7 mouse cellular contexts compared by ENCODE assay signal in the genomic region with DNA sequence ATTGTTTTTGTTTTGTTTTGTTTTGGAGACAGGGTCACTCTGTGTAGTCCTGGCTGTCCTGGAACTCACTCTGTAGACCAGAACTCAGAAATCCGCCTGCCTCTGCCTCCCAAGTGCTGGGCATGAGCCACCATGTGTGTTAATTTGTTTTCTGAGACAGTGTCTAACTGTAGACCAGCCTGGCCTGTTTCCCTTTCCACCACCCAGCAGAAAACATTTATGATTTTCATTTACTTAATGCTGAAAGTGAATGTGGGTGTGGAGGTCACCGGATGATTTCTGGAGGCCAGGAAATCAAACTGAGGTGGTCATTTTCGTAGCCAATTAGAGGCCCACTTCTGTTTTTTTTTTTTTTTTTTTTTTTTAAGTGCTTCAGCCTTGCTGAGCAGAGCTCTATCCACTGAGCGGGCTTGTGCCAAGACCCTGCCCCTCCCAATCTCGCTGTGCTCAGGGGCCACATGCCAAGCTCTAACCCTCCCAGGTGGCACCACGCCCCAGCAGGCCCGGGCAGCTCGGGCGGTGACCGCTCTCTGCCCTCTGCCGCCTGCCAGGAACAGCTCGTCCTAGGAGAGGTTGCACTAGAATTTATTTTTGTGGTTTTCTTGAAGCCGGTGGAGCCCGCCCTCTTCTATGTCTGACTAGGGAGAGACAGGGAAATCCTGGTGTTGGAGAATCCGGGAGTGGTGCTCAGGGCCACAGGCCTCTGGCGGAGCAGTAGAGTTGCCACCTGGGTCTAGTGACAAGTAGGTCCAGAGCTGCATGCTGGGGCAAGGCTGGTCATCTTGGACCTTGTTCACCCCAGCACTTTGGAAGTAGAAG. TPM values are rescaled to one million over a fixed set of nuclear protein-coding genes. Genes with fewer than 3 reads are reported as not detected.
DNase-seq lines count a peak whose midpoint lies in the region; ATAC-seq and TF ChIP-seq lines count a peak whose summit lies in the region.

No protein-coding gene starts in this region.

- H3K9ac ChIP-seq in heart, embryonic 15.5 days = peak overlapping the region; percentile 43; the same call in 1 of the 2 replicates
- peak overlapping the region; percentile 24; the same call in 1 of the 2 replicates for H3K9ac ChIP-seq in kidney, postnatal 0 days (ENCODE audit: low read depth, low read length)

- ATAC-seq in erythroblast, adult 5-6 weeks (replicated peaks; ENCODE audit: low FRiP score, poor library complexity, severe bottlenecking) = peak; percentile 76
- peak; percentile 78 for ATAC-seq in heart, embryonic 15.5 days (replicated peaks; ENCODE audit: insufficient number of reproducible peaks, insufficient read depth, low FRiP score, low read depth)
- peak; percentile 77 for ATAC-seq in kidney, postnatal 0 days (replicated peaks; ENCODE audit: low FRiP score, low read depth)

- TF ChIP-seq CTCF in kidney, postnatal 0 days (IDR thresholded peaks at IDR 0.05; ENCODE audit: low read depth) = peak; percentile 12; the same call in 1 of the 2 replicates

- peaks cover 34% of the 10 kb centered on the region for H3K36me3 ChIP-seq in heart, embryonic 15.5 days
- H3K36me3 ChIP-seq in kidney, postnatal 0 days (ENCODE audit: insufficient read depth, low read length) = peaks cover 29% of the 10 kb centered on the region

- no peaks in the 10 kb centered on the region for H3K9me3 ChIP-seq in heart, embryonic 15.5 days (replicated peaks)
- no peaks in the 10 kb centered on the region for H3K9me3 ChIP-seq in kidney, postnatal 0 days (replicated peaks; ENCODE audit: low read length)

- H3K4me3 ChIP-seq in heart, embryonic 15.5 days = peak overlapping the region; percentile 19
- H3K4me3 ChIP-seq in kidney, postnatal 0 days (replicated peaks; ENCODE audit: low read depth, low read length) = 0 out of 2 replicates have a peak overlapping the region, but pooled peaks have one; percentile 11

- H3K27me3 ChIP-seq in heart, embryonic 15.5 days = no peaks in the 10 kb centered on the region
- H3K27me3 ChIP-seq in kidney, postnatal 0 days (ENCODE audit: insufficient read depth, low read length) = no peaks in the 10 kb centered on the region

- WGBS in heart, embryonic 15.5 days = 12% methylated on average over 16 of the region's 16 CpGs
- 8% methylated on average over 16 of the region's 16 CpGs for WGBS in kidney, postnatal 0 days

- peak; percentile 55 for DNase-seq in ES-CJ7 (ENCODE audit: low read depth, low spot score)
- peak; percentile 91 for DNase-seq in adrenal gland, adult 2 months
- peak; percentile 93 for DNase-seq in kidney, postnatal 0 days (ENCODE audit: low spot score)
- DNase-seq in lung, postnatal 4 days = peak; percentile 89 to 96
- DNase-seq in spleen, postnatal 4 days (ENCODE audit: low spot score in 2 of 2) = peak; percentile 72 to 85

- H3K4me2 ChIP-seq in heart, embryonic 15.5 days = peak overlapping the region; percentile 48
- H3K4me2 ChIP-seq in kidney, postnatal 0 days (ENCODE audit: low read length) = peak overlapping the region; percentile 44

- peak overlapping the region; percentile 95 for H3K27ac ChIP-seq in heart, embryonic 15.5 days
- peak overlapping the region; percentile 93 for H3K27ac ChIP-seq in kidney, postnatal 0 days

- peaks cover 41% of the 10 kb centered on the region for H3K4me1 ChIP-seq in heart, embryonic 15.5 days (replicated peaks)
- peaks cover 39% of the 10 kb centered on the region for H3K4me1 ChIP-seq in kidney, postnatal 0 days (replicated peaks; ENCODE audit: insufficient read depth, low read length)

RNA-seq across cellular contexts. Expression of a gene that starts 7.5 kb away (rescaled TPM):
- 10 to 100 TPM; 54.1 to 73.9 TPM for total RNA-seq in adrenal gland, adult 2 months (2021)
- polyA plus RNA-seq in adrenal gland, adult 2 months (2012; rRNA removed) = 165 and 166 TPM in 2 replicates
- 5.6 and 6.1 TPM in 2 replicates for total RNA-seq in erythroblast, adult 5-6 weeks (2015; ENCODE audit: low replicate concordance)
- 5.6 and 11.4 TPM in 2 replicates for total RNA-seq in erythroblast, adult 5-6 weeks (2017; ENCODE audit: low replicate concordance)
- polyA plus RNA-seq in heart, embryonic 15.5 days (2015; fragmentation: Nextera tagmentation; extraction: Ambion mirVana) = 45.4 and 64.8 TPM in 2 replicates
- 62.7 and 64.5 TPM in 2 replicates for polyA plus RNA-seq in kidney, postnatal 0 days (2015; fragmentation: Nextera tagmentation; extraction: Ambion mirVana)

RNA-seq across cellular contexts. Expression of a gene that starts 13.5 kb away (rescaled TPM):
- total RNA-seq in adrenal gland, adult 2 months (2021) = 100 to 1,000 TPM; 185 to 189 TPM
- polyA plus RNA-seq in adrenal gland, adult 2 months (2012; rRNA removed) = 427 and 546 TPM in 2 replicates
- total RNA-seq in erythroblast, adult 5-6 weeks (2015; ENCODE audit: low replicate concordance) = 40.2 and 47.4 TPM in 2 replicates
- total RNA-seq in erythroblast, adult 5-6 weeks (2017; ENCODE audit: low replicate concordance) = 28.4 and 40.8 TPM in 2 replicates
- polyA plus RNA-seq in heart, embryonic 15.5 days (2015; fragmentation: Nextera tagmentation; extraction: Ambion mirVana) = 70.8 and 99.5 TPM in 2 replicates
- 75.8 and 85.5 TPM in 2 replicates for polyA plus RNA-seq in kidney, postnatal 0 days (2015; fragmentation: Nextera tagmentation; extraction: Ambion mirVana)

RNA-seq across cellular contexts. Expression of a gene that starts 37.4 kb away (rescaled TPM):
- 10 to 100 TPM; 18.0 to 19.4 TPM for total RNA-seq in adrenal gland, adult 2 months (2021)
- 22.5 and 27.1 TPM in 2 replicates for polyA plus RNA-seq in adrenal gland, adult 2 months (2012; rRNA removed)
- total RNA-seq in erythroblast, adult 5-6 weeks (2015; ENCODE audit: low replicate concordance) = 13.4 and 25.6 TPM in 2 replicates
- 11.0 and 18.2 TPM in 2 replicates for total RNA-seq in erythroblast, adult 5-6 weeks (2017; ENCODE audit: low replicate concordance)
- 22.1 and 33.6 TPM in 2 replicates for polyA plus RNA-seq in heart, embryonic 15.5 days (2015; fragmentation: Nextera tagmentation; extraction: Ambion mirVana)
- 22.3 and 26.7 TPM in 2 replicates for polyA plus RNA-seq in kidney, postnatal 0 days (2015; fragmentation: Nextera tagmentation; extraction: Ambion mirVana)

RNA-seq across cellular contexts. Expression of a gene that starts 37.6 kb away (rescaled TPM):
- 10 to 100 TPM; 13.2 to 21.2 TPM for total RNA-seq in adrenal gland, adult 2 months (2021)
- polyA plus RNA-seq in adrenal gland, adult 2 months (2012; rRNA removed) = 73.3 and 74.3 TPM in 2 replicates
- 8.6 and 9.8 TPM in 2 replicates for total RNA-seq in erythroblast, adult 5-6 weeks (2015; ENCODE audit: low replicate concordance)
- total RNA-seq in erythroblast, adult 5-6 weeks (2017; ENCODE audit: low replicate concordance) = 1.3 and 2.2 TPM in 2 replicates
- polyA plus RNA-seq in heart, embryonic 15.5 days (2015; fragmentation: Nextera tagmentation; extraction: Ambion mirVana) = 10.4 and 14.6 TPM in 2 replicates
- 22.4 and 24.5 TPM in 2 replicates for polyA plus RNA-seq in kidney, postnatal 0 days (2015; fragmentation: Nextera tagmentation; extraction: Ambion mirVana)

RNA-seq across cellular contexts. Expression of a gene that starts 41.8 kb away (rescaled TPM):
- total RNA-seq in adrenal gland, adult 2 months (2021) = 100 to 1,000 TPM; 110 to 133 TPM
- 241 and 255 TPM in 2 replicates for polyA plus RNA-seq in adrenal gland, adult 2 months (2012; rRNA removed)
- total RNA-seq in erythroblast, adult 5-6 weeks (2015; ENCODE audit: low replicate concordance) = 25.5 and 25.6 TPM in 2 replicates
- total RNA-seq in erythroblast, adult 5-6 weeks (2017; ENCODE audit: low replicate concordance) = 28.2 and 28.9 TPM in 2 replicates
- 78.2 and 112 TPM in 2 replicates for polyA plus RNA-seq in heart, embryonic 15.5 days (2015; fragmentation: Nextera tagmentation; extraction: Ambion mirVana)
- polyA plus RNA-seq in kidney, postnatal 0 days (2015; fragmentation: Nextera tagmentation; extraction: Ambion mirVana) = 137 and 139 TPM in 2 replicates

Comparison
In these comparisons a context has a peak if more than half of its experiments do, and no peak if none do; other contexts are left out.
1. Peak in every context shown above with its lines: DNase-seq, ATAC-seq, H3K4me3 ChIP-seq and H3K27ac ChIP-seq.